Mouse (Mus musculus): ENCODE measurements around the gene Tomm40. TPM values are rescaled to one million over a fixed set of nuclear protein-coding genes. Genes with fewer than 3 reads are reported as not detected.

Tomm40 gene
- 61.5 and 62.2 TPM in 2 replicates for total RNA-seq (2015)
- 42.5 and 50.8 TPM in 2 replicates for total RNA-seq (2017)

- peak; percentile 81 for ATAC-seq (replicated peaks; ENCODE audit: poor library complexity)
Observed at GRCm38 (mm10) chr7:19715239-19716054, at the start of gene Tomm40. TSS of gene Tomm40 (minus strand) at chr7:19715438.

GRCm38 (mm10) chr7:19764581-19764980, 49.3 kb upstream of the Tomm40 start:
- no peak for ATAC-seq (replicated peaks; ENCODE audit: poor library complexity)

- ATAC-seq (replicated peaks; ENCODE audit: poor library complexity): peak; percentile 60; the same call in 1 of the 2 replicates
Observed at GRCm38 (mm10) chr7:19763829-19764477, 48.7 kb upstream of the Tomm40 start.

- ATAC-seq (replicated peaks; ENCODE audit: poor library complexity): no peak
Observed at GRCm38 (mm10) chr7:19762283-19762682, 47.0 kb upstream of the Tomm40 start.

GRCm38 (mm10) chr7:19760021-19760420, 44.8 kb upstream of the Tomm40 start:
- no peak for ATAC-seq (replicated peaks; ENCODE audit: poor library complexity)

GRCm38 (mm10) chr7:19758623-19759022, 43.4 kb upstream of the Tomm40 start:
- no peak for ATAC-seq (replicated peaks; ENCODE audit: poor library complexity)

- ATAC-seq (replicated peaks; ENCODE audit: poor library complexity): no peak
Observed at GRCm38 (mm10) chr7:19755851-19756786, 40.9 kb upstream of the Tomm40 start.

GRCm38 (mm10) chr7:19755008-19755407, 39.8 kb upstream of the Tomm40 start:
- ATAC-seq (replicated peaks; ENCODE audit: poor library complexity): no peak

- no peak for ATAC-seq (replicated peaks; ENCODE audit: poor library complexity)
Observed at GRCm38 (mm10) chr7:19754065-19754464, 38.8 kb upstream of the Tomm40 start.

- ATAC-seq (replicated peaks; ENCODE audit: poor library complexity): no peak
Observed at GRCm38 (mm10) chr7:19753587-19753986, 38.3 kb upstream of the Tomm40 start.

GRCm38 (mm10) chr7:19752652-19753051, 37.4 kb upstream of the Tomm40 start:
- no peak for ATAC-seq (replicated peaks; ENCODE audit: poor library complexity)

GRCm38 (mm10) chr7:19751070-19751383, 35.8 kb upstream of the Tomm40 start:
- no peak for ATAC-seq (replicated peaks; ENCODE audit: poor library complexity)

- ATAC-seq (replicated peaks; ENCODE audit: poor library complexity): peak; percentile 66
Observed at GRCm38 (mm10) chr7:19750217-19751069, 35.2 kb upstream of the Tomm40 start, which contains the start of gene Nectin2. TSS of gene Nectin2 (minus strand) at chr7:19750483.

- peak; percentile 84 for ATAC-seq (replicated peaks; ENCODE audit: poor library complexity)
Observed at GRCm38 (mm10) chr7:19749389-19750216, 34.4 kb upstream of the Tomm40 start.

GRCm38 (mm10) chr7:19748219-19749195, 33.3 kb upstream of the Tomm40 start:
- no peak for ATAC-seq (replicated peaks; ENCODE audit: poor library complexity)

- no peak for ATAC-seq (replicated peaks; ENCODE audit: poor library complexity)
Observed at GRCm38 (mm10) chr7:19747420-19748218, 32.4 kb upstream of the Tomm40 start.
